Mouse (Mus musculus) spleen, embryonic (tissue): ENCODE measurements around the gene Scgb1b18.
"Not testable (repeated sequence)": the region's sequence is repeated elsewhere in the genome, so short reads cannot be mapped to it uniquely, and the experiment has no call there.

Experiments used
- CTCF ChIA-PET: fragments of 350-600 bp; sonication (Branson Sonifier 250); formaldehyde crosslinking; loops from one replicate; lab custom pipeline; 2022; lab: Charles Lee

The Scgb1b18 gene

GRCm38 (mm10) chr7:33185268-33185667 lies at the start of gene Scgb1b18:
Gene Scgb1b18, plus strand, starts transcription at chr7:33185568.
- CTCF ChIA-PET: not testable (repeated sequence)

GRCm38 (mm10) chr7:33173764-33174163 lies 11.6 kb upstream of the Scgb1b18 start, which contains the start of gene Scgb2b18:
Gene Scgb2b18, minus strand, starts transcription at chr7:33173864.
- CTCF ChIA-PET: not testable (repeated sequence)
